ENCODE assay signal across 18 mouse cellular contexts in the genomic region with DNA sequence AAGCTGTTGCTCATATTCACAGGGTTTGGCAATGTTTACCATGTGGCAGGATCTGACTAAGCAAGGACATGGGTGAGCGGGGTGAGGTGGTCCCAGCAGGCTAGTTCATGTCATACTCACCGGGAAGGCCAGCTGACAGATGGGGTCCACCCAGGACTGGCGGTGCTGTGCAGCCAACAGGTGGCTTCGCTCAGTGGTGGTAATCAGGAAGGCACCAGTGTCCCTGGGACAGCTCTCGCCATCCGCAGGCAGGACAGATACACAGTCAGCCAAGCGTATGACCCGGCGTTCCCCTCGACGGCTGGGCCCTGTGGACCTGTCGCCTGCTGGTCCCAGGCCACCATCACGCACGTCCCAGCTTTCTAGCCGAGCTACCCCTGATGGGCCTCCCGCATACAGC. TPM values are rescaled to one million over a fixed set of nuclear protein-coding genes. Genes with fewer than 3 reads are reported as not detected.
DNase-seq lines count a peak whose midpoint lies in the region; ATAC-seq and TF ChIP-seq lines count a peak whose summit lies in the region.
"Had no signal": no experiment of that assay in that cellular context is flagged by ENCODE, and none has a peak within 500 bp of the region (broad histone marks: within the 10 kb centered on the region; RNA-seq: fewer than 3 reads in every experiment).

No protein-coding gene starts in this region.

- no peak overlapping the region for H3K4me2 ChIP-seq in limb, embryonic 12.5 days
- H3K4me2 ChIP-seq in CH12.LX (ENCODE audit: insufficient read depth, low read depth, poor library complexity, severe bottlenecking) = peak overlapping the region; percentile 67
- H3K4me2 ChIP-seq in liver, postnatal 0 days (ENCODE audit: low read depth, low read length) = peak overlapping the region; percentile 54

- no peaks in the 10 kb centered on the region for H3K9me3 ChIP-seq in limb, embryonic 12.5 days
- no peaks in the 10 kb centered on the region for H3K9me3 ChIP-seq in limb, embryonic 10.5 days (replicated peaks)
- no peaks in the 10 kb centered on the region for H3K9me3 ChIP-seq in CH12.LX (replicated peaks; ENCODE audit: low read length)
- H3K9me3 ChIP-seq in liver, postnatal 0 days (ENCODE audit: low read length) = no peaks in the 10 kb centered on the region

- in situ Hi-C loops in CH12.LX (cut with MboI; ENCODE audit: low pct_ligation_motif_present, low pct_unique_long_range_greater_than_20kb, low sequenced_read_pairs) = no loop called here

- peaks cover 2% of the 10 kb centered on the region; the same call in 1 of the 2 replicates for H3K79me2 ChIP-seq in CH12.LX (replicated peaks; ENCODE audit: control insufficient read depth, extremely low read depth, insufficient read depth, poor library complexity, severe bottlenecking)

- H3K27ac ChIP-seq in limb, embryonic 12.5 days = no peak overlapping the region
- no peak overlapping the region for H3K27ac ChIP-seq in limb, embryonic 10.5 days
- peak overlapping the region; percentile 99 for H3K27ac ChIP-seq in CH12.LX (ENCODE audit: insufficient read depth, low read depth)
- peak overlapping the region; percentile 97 for H3K27ac ChIP-seq in bone marrow, adult 2 months (ENCODE audit: control insufficient read depth, insufficient read depth, low read depth, low read length, poor library complexity)
- H3K27ac ChIP-seq in liver, postnatal 0 days (ENCODE audit: low read depth) = peak overlapping the region; percentile 93
- H3K27ac ChIP-seq: kidney, postnatal 0 days had no signal

- H3K36me3 ChIP-seq in limb, embryonic 12.5 days = peaks cover 36% of the 10 kb centered on the region
- peaks cover 60% of the 10 kb centered on the region for H3K36me3 ChIP-seq in limb, embryonic 10.5 days
- H3K36me3 ChIP-seq in CH12.LX (replicated peaks in 1 of 2; ENCODE audit: control insufficient read depth in 1 of 2, insufficient read depth in 1 of 2, low read length in 1 of 2) = peaks cover 65 to 66% of the 10 kb centered on the region in 2 experiments
- peaks cover 25% of the 10 kb centered on the region for H3K36me3 ChIP-seq in liver, postnatal 0 days (replicated peaks; ENCODE audit: insufficient read depth, low read length)

- no peak for TF ChIP-seq EP300 in CH12.LX (IDR thresholded peaks at IDR 0.05; ENCODE audit: low read length)
- TF ChIP-seq EP300 in liver, postnatal 0 days (IDR thresholded peaks at IDR 0.05; ENCODE audit: low read depth) = no peak

- dilution Hi-C loops in CH12.LX (cut with MboI; ENCODE audit: extremely low pct_ligation_motif_present, extremely low pct_unique_long_range_greater_than_20kb, low sequenced_read_pairs) = no loop called here

- no peaks in the 10 kb centered on the region for H3K4me1 ChIP-seq in limb, embryonic 12.5 days (replicated peaks)
- peaks cover 16% of the 10 kb centered on the region for H3K4me1 ChIP-seq in limb, embryonic 10.5 days
- peaks cover 33 to 57% of the 10 kb centered on the region in 2 experiments for H3K4me1 ChIP-seq in CH12.LX (ENCODE audit: control insufficient read depth in 1 of 2, insufficient read depth in 2 of 2)
- H3K4me1 ChIP-seq in bone marrow, adult 2 months (ENCODE audit: control insufficient read depth, insufficient read depth, low read length) = peaks cover 18% of the 10 kb centered on the region
- peaks cover 26% of the 10 kb centered on the region for H3K4me1 ChIP-seq in liver, postnatal 0 days (ENCODE audit: insufficient read depth)

- no peak overlapping the region for H3K4me3 ChIP-seq in limb, embryonic 12.5 days (replicated peaks)
- H3K4me3 ChIP-seq in limb, embryonic 10.5 days = no peak overlapping the region
- peak overlapping the region; percentile 60 to 84 (median 80) for H3K4me3 ChIP-seq in CH12.LX (replicated peaks in 1 of 3; ENCODE audit: low read depth in 2 of 3, low read length in 2 of 3, poor library complexity in 1 of 3)
- peak overlapping the region; percentile 83 for H3K4me3 ChIP-seq in bone marrow, adult 2 months (replicated peaks; ENCODE audit: control insufficient read depth, low read depth, low read length)
- peak overlapping the region; percentile 54 for H3K4me3 ChIP-seq in liver, postnatal 0 days (ENCODE audit: low read depth, low read length)
- H3K4me3 ChIP-seq: erythroblast, embryonic 14.5 days had no signal

- TF ChIP-seq CTCF in CH12.LX (conservative IDR thresholded peaks at IDR 0.05 in 1 of 2, IDR thresholded peaks at IDR 0.05 in 1 of 2; ENCODE audit: low read depth in 2 of 2, low read length in 2 of 2) = no peak
- TF ChIP-seq CTCF in bone marrow, adult 2 months (IDR thresholded peaks at IDR 0.05; ENCODE audit: control insufficient read depth, insufficient read depth, low read length) = 0 out of 2 replicates have a peak, but pooled peaks have one; percentile 1
- TF ChIP-seq CTCF in liver, postnatal 0 days (IDR thresholded peaks at IDR 0.05; ENCODE audit: low read depth) = no peak

- intact Hi-C loops in left cerebral cortex, postnatal 14 days (cut with DNase I) = no loop called here

- WGBS in limb, embryonic 12.5 days = 90% methylated on average over 16 of the region's 16 CpGs
- 91% methylated on average over 16 of the region's 16 CpGs for WGBS in limb, embryonic 10.5 days
- WGBS in bone marrow, adult 2 months = 49% methylated on average over 16 of the region's 16 CpGs
- WGBS in liver, postnatal 0 days (ENCODE audit: insufficient replicate concordance) = 63% methylated on average over 16 of the region's 16 CpGs

- no peak for ATAC-seq in limb, embryonic 12.5 days (ENCODE audit: insufficient number of reproducible peaks, insufficient read depth, low FRiP score, low TSS enrichment, low read depth)
- ATAC-seq in liver, postnatal 0 days = no peak
- ATAC-seq: forebrain, embryonic 16.5 days; hindbrain, embryonic 16.5 days; intestine, postnatal 0 days; midbrain, embryonic 16.5 days had no signal

- TF ChIP-seq POLR2A in CH12.LX (IDR thresholded peaks at IDR 0.05; ENCODE audit: low read depth, low read length) = no peak
- TF ChIP-seq POLR2A in bone marrow, adult 2 months (IDR thresholded peaks at IDR 0.05; ENCODE audit: borderline replicate concordance, control insufficient read depth, low read depth, low read length) = peak; percentile 11; the same call in 1 of the 2 replicates

- no peaks in the 10 kb centered on the region for H3K27me3 ChIP-seq in limb, embryonic 12.5 days
- no peaks in the 10 kb centered on the region for H3K27me3 ChIP-seq in limb, embryonic 10.5 days (ENCODE audit: low read depth, poor library complexity, severe bottlenecking)
- no peaks in the 10 kb centered on the region for H3K27me3 ChIP-seq in CH12.LX (replicated peaks)
- no peaks in the 10 kb centered on the region for H3K27me3 ChIP-seq in liver, postnatal 0 days (ENCODE audit: insufficient read depth, low read length)

- H3K9ac ChIP-seq in limb, embryonic 12.5 days (replicated peaks) = 0 out of 2 replicates have a peak overlapping the region, but pooled peaks have one; percentile 12
- H3K9ac ChIP-seq in CH12.LX (ENCODE audit: insufficient read depth, low read depth) = peak overlapping the region; percentile 94
- peak overlapping the region; percentile 45 for H3K9ac ChIP-seq in liver, postnatal 0 days (replicated peaks)

- DNase-seq in limb, embryonic 10.5 days (ENCODE audit: low spot score) = no peak
- no peak for DNase-seq in CH12.LX (ENCODE audit: extremely low read depth)
- peak; percentile 31 for DNase-seq in liver, postnatal 0 days
- no peak for DNase-seq in kidney, postnatal 14 days
- DNase-seq in left cerebral cortex, postnatal 14 days (ENCODE audit: low spot score in 2 of 2) = no peak
- no peak for DNase-seq in lung, adult 18-20 months
- DNase-seq: adrenal gland, postnatal 10 days; cerebellum, adult 2 months; lung, adult 2 months had no signal

- TF ChIP-seq RAD21 in CH12.LX (IDR thresholded peaks at IDR 0.05; ENCODE audit: low read depth, low read length) = no peak

RNA-seq across cellular contexts. Expression of a gene that starts 1.9 kb away (rescaled TPM):
- 2.4 and 2.7 TPM in 2 replicates for polyA plus RNA-seq in limb, embryonic 12.5 days (2016; fragmentation: Nextera tagmentation; extraction: Ambion mirVana)
- polyA plus RNA-seq in limb, embryonic 10.5 days (2016; fragmentation: Nextera tagmentation; extraction: Ambion mirVana) = 2.7 and 2.9 TPM in 2 replicates
- total RNA-seq in CH12.LX (2012; rRNA removed) (38.4 and 38.8 TPM in 2 replicates), CH12.LX (2014; rRNA removed) (9.0 and 9.1 TPM in 2 replicates)
- polyA plus RNA-seq in CH12.LX (2012; ENCODE audit: insufficient read length, low read depth) = 28.1 and 30.3 TPM in 2 replicates
- polyA plus RNA-seq in bone marrow, adult 2 months (2011; ENCODE audit: insufficient read depth, insufficient read length, low replicate concordance, missing spikeins) = 80.8 and 191 TPM in 2 replicates
- 18.1 and 20.2 TPM in 2 replicates for polyA plus RNA-seq in liver, postnatal 0 days (2015; fragmentation: Nextera tagmentation; extraction: Ambion mirVana)
- total RNA-seq in left cerebral cortex, postnatal 14 days (2021) = 1 to 10 TPM; 6.2 to 7.9 TPM

RNA-seq across cellular contexts. Expression of a gene that starts 9.2 kb away (rescaled TPM):
- 77.3 and 80.1 TPM in 2 replicates for polyA plus RNA-seq in limb, embryonic 12.5 days (2016; fragmentation: Nextera tagmentation; extraction: Ambion mirVana)
- polyA plus RNA-seq in limb, embryonic 10.5 days (2016; fragmentation: Nextera tagmentation; extraction: Ambion mirVana) = 94.0 and 102 TPM in 2 replicates
- total RNA-seq in CH12.LX (2012; rRNA removed) (107 and 109 TPM in 2 replicates), CH12.LX (2014; rRNA removed) (56.6 and 59.9 TPM in 2 replicates)
- polyA plus RNA-seq in CH12.LX (2012; ENCODE audit: insufficient read length, low read depth) = 95.3 and 107 TPM in 2 replicates
- polyA plus RNA-seq in bone marrow, adult 2 months (2011; ENCODE audit: insufficient read depth, insufficient read length, low replicate concordance, missing spikeins) = 21.4 and 40.3 TPM in 2 replicates
- 17.0 and 17.2 TPM in 2 replicates for polyA plus RNA-seq in liver, postnatal 0 days (2015; fragmentation: Nextera tagmentation; extraction: Ambion mirVana)
- 10 to 100 TPM; 47.5 to 50.9 TPM for total RNA-seq in left cerebral cortex, postnatal 14 days (2021)

RNA-seq across cellular contexts. Expression of a gene that starts 13.7 kb away (rescaled TPM):
- polyA plus RNA-seq in limb, embryonic 12.5 days (2016; fragmentation: Nextera tagmentation; extraction: Ambion mirVana) = 154 and 158 TPM in 2 replicates
- polyA plus RNA-seq in limb, embryonic 10.5 days (2016; fragmentation: Nextera tagmentation; extraction: Ambion mirVana) = 202 and 206 TPM in 2 replicates
- 8.5 and 8.7 TPM in 2 replicates for total RNA-seq in CH12.LX (2012; rRNA removed)
- total RNA-seq in CH12.LX (2014; rRNA removed) = 6.6 and 11.2 TPM in 2 replicates
- polyA plus RNA-seq in CH12.LX (2012; ENCODE audit: insufficient read length, low read depth) = 26.2 and 32.5 TPM in 2 replicates
- polyA plus RNA-seq in bone marrow, adult 2 months (2011; ENCODE audit: insufficient read depth, insufficient read length, low replicate concordance, missing spikeins) = 21.9 and 89.6 TPM in 2 replicates
- polyA plus RNA-seq in liver, postnatal 0 days (2015; fragmentation: Nextera tagmentation; extraction: Ambion mirVana) = 15.9 and 17.0 TPM in 2 replicates
- 10 to 100 TPM; 66.0 to 79.4 TPM for total RNA-seq in left cerebral cortex, postnatal 14 days (2021)

RNA-seq across cellular contexts. Expression of a gene that starts 39.3 kb away (rescaled TPM):
- polyA plus RNA-seq in limb, embryonic 12.5 days (2016; fragmentation: Nextera tagmentation; extraction: Ambion mirVana) = 361 and 375 TPM in 2 replicates
- 346 and 417 TPM in 2 replicates for polyA plus RNA-seq in limb, embryonic 10.5 days (2016; fragmentation: Nextera tagmentation; extraction: Ambion mirVana)
- total RNA-seq in CH12.LX (2012; rRNA removed) (1.9 and 3.1 TPM in 2 replicates), CH12.LX (2014; rRNA removed) (0.09 and 0.12 TPM in 2 replicates)
- 0.59 and 0.72 TPM in 2 replicates for polyA plus RNA-seq in CH12.LX (2012; ENCODE audit: insufficient read length, low read depth)
- polyA plus RNA-seq in bone marrow, adult 2 months (2011; ENCODE audit: insufficient read depth, insufficient read length, low replicate concordance, missing spikeins) = 2.2 and 3.5 TPM in 2 replicates
- polyA plus RNA-seq in liver, postnatal 0 days (2015; fragmentation: Nextera tagmentation; extraction: Ambion mirVana) = 4.1 and 4.2 TPM in 2 replicates
- total RNA-seq in left cerebral cortex, postnatal 14 days (2021) = 100 to 1,000 TPM; 326 to 327 TPM
- total RNA-seq: megakaryocyte-erythroid progenitor cell, adult 5-6 weeks had no signal

RNA-seq across cellular contexts. Expression of a gene that starts 43.7 kb away (rescaled TPM):
- polyA plus RNA-seq in limb, embryonic 12.5 days (2016; fragmentation: Nextera tagmentation; extraction: Ambion mirVana) = 65.1 and 69.4 TPM in 2 replicates
- polyA plus RNA-seq in limb, embryonic 10.5 days (2016; fragmentation: Nextera tagmentation; extraction: Ambion mirVana) = 65.8 and 70.7 TPM in 2 replicates
- 17.9 and 18.6 TPM in 2 replicates for total RNA-seq in CH12.LX (2012; rRNA removed)
- 9.2 and 9.4 TPM in 2 replicates for total RNA-seq in CH12.LX (2014; rRNA removed)
- polyA plus RNA-seq in CH12.LX (2012; ENCODE audit: insufficient read length, low read depth) = 22.0 and 22.4 TPM in 2 replicates
- polyA plus RNA-seq in bone marrow, adult 2 months (2011; ENCODE audit: insufficient read depth, insufficient read length, low replicate concordance, missing spikeins) = 104 and 152 TPM in 2 replicates
- polyA plus RNA-seq in liver, postnatal 0 days (2015; fragmentation: Nextera tagmentation; extraction: Ambion mirVana) = 5.0 and 5.3 TPM in 2 replicates
- 10 to 100 TPM; 62.8 to 71.1 TPM for total RNA-seq in left cerebral cortex, postnatal 14 days (2021)

Comparison
In these comparisons a context has a peak if more than half of its experiments do, and no peak if none do; other contexts are left out.
1. H3K27ac ChIP-seq: peak in CH12.LX (single experiment), bone marrow, adult 2 months (single experiment) and liver, postnatal 0 days (single experiment); none in limb, embryonic 12.5 days (single experiment) and limb, embryonic 10.5 days (single experiment).
2. H3K4me3 ChIP-seq: peak in CH12.LX (3 of 3), bone marrow, adult 2 months (single experiment) and liver, postnatal 0 days (single experiment); none in limb, embryonic 12.5 days (single experiment) and limb, embryonic 10.5 days (single experiment).
3. H3K9ac ChIP-seq: peak in every context shown above with its lines; median percentile 94 in CH12.LX; 45 in liver, postnatal 0 days; 12 in limb, embryonic 12.5 days.